Mouse (Mus musculus) 3134 (cell line): Measurements from ENCODE around the gene Snai1.

Experiments
- DNase-seq: peaks from one replicate; pipeline ENCODE4 v3.0.0-alpha.2; 2011; ENCODE audit warnings: low spot score; ENCODE audit not compliant: insufficient read length; ENCODE audit errors: extremely low read depth

Snai1 gene

GRCm38 (mm10) chr2:167537476-167538297, at the start of gene Snai1:
Snai1 (plus strand) TSS chr2:167538195.
- peak; percentile 93 for DNase-seq

- DNase-seq, result no peak
These were observed 47.0 kb upstream of the Snai1 start for GRCm38 (mm10) chr2:167490813-167491525.

- DNase-seq, result peak; percentile 63
These were observed 46.0 kb upstream of the Snai1 start, which contains the start of gene Rnf114 for GRCm38 (mm10) chr2:167491757-167492708. Rnf114 (plus strand) TSS chr2:167492645.

- DNase-seq, result peak; percentile 95
These were observed 45.0 kb upstream of the Snai1 start, which contains the start of gene Spata2 for GRCm38 (mm10) chr2:167492713-167493636. Spata2 (minus strand) TSS chr2:167492887.

- no peak for DNase-seq
These were observed 41.6 kb upstream of the Snai1 start for GRCm38 (mm10) chr2:167496437-167496836.

GRCm38 (mm10) chr2:167497272-167497671, 40.7 kb upstream of the Snai1 start:
- no peak for DNase-seq

GRCm38 (mm10) chr2:167502554-167503252, 35.3 kb upstream of the Snai1 start:
- no peak for DNase-seq

- peak; percentile 85 for DNase-seq
These were observed 34.6 kb upstream of the Snai1 start for GRCm38 (mm10) chr2:167503253-167503895.

- peak; percentile 73 for DNase-seq
These were observed 34.1 kb upstream of the Snai1 start for GRCm38 (mm10) chr2:167503896-167504349.

- no peak for DNase-seq
These were observed 32.9 kb upstream of the Snai1 start for GRCm38 (mm10) chr2:167505127-167505526.

- DNase-seq, result no peak
These were observed 31.3 kb upstream of the Snai1 start for GRCm38 (mm10) chr2:167506546-167507260.

- no peak for DNase-seq
These were observed 30.1 kb upstream of the Snai1 start for GRCm38 (mm10) chr2:167507719-167508385.

GRCm38 (mm10) chr2:167508569-167508968, 29.4 kb upstream of the Snai1 start:
- no peak for DNase-seq

- no peak for DNase-seq
These were observed 27.5 kb upstream of the Snai1 start for GRCm38 (mm10) chr2:167510485-167510884.

GRCm38 (mm10) chr2:167512365-167512764, 25.6 kb upstream of the Snai1 start:
- no peak for DNase-seq

- no peak for DNase-seq
These were observed 25.0 kb upstream of the Snai1 start for GRCm38 (mm10) chr2:167512970-167513369.

GRCm38 (mm10) chr2:167514641-167515040, 23.4 kb upstream of the Snai1 start:
- no peak for DNase-seq
